Mouse (Mus musculus): Measurements from ENCODE around the gene Ubxn6. TPM values are rescaled to one million over a fixed set of nuclear protein-coding genes. Genes with fewer than 3 reads are reported as not detected.
"Not testable (repeated sequence)": the region's sequence is repeated elsewhere in the genome, so short reads cannot be mapped to it uniquely, and the experiment has no call there.

Ubxn6 gene
- total RNA-seq, 2 experiments from 2014 or later, result 38.3 to 38.9 TPM

DNA sequence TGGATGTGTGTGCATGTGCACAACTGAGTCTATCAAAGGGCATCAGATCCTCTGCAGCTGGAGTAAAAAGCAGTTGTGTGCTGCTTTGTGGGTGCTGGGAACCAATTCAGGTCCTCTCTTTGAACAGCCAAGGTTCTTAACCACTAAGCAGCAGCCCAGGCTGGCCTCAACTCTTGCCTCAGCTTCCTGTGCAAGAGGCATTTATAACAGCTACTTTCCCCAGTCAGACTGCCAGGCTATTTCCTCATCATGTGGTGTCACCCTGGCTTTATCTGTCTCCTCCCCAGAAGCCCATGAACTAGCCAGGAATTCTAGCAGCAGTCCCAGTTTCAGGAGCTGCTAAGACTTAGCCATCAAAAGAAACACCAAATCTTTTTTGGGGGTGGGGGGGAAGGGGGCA is 8.4 kb downstream of the Ubxn6 start:
- no peak for DNase-seq
- intact Hi-C loops (cut with DNase I; ENCODE audit: low total_unique reads), result no loop called here

- DNase-seq; intact Hi-C loops (cut with DNase I; ENCODE audit: low total_unique reads): not testable (repeated sequence)
Measured at GRCm38 (mm10) chr17:56065715-56066114, 9.1 kb downstream of the Ubxn6 start.

GRCm38 (mm10) chr17:56062081-56062480 is 12.7 kb downstream of the Ubxn6 start:
- no peak for DNase-seq
- intact Hi-C loops (cut with DNase I; ENCODE audit: low total_unique reads), result no loop called here

DNA sequence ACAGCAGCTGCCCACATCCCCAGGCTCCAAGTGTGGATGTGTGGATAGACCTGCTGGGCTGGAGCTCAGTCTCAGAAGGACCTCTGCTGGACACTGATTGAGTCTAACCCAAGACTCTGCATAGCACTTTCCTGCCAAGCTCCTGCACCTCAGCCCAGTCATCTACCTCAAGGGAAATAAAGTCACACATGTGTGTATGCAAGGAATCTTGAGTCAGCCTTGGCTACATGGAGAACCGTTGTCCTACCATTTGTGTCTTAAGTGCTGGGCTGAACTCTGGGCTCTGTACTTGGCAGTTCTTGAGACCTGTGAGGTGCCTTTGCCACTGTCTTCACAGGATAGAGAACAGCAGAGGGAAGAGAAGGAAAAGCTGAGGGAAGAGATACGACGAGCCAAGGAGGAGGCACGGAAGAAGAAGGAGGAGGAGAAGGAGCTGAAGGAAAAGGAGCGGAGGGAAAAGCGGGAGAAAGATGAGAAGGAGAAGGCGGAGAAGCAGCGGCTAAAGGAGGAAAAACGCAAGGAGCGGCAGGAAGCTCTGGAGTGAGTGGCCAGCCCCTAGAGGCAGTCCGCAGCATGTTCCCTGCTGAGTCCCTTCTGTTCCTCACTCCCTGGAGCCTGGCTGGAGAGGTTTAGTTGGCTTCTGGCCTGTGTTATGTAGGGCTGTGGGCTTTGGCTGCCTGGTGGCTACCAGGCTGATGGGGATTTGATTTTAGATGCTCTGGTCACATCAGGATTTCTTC is 17.3 kb downstream of the Ubxn6 start:
- intact Hi-C loops (cut with DNase I; ENCODE audit: low total_unique reads), result no loop called here

GRCm38 (mm10) chr17:56055945-56056678 is 18.7 kb downstream of the Ubxn6 start:
- intact Hi-C loops (cut with DNase I; ENCODE audit: low total_unique reads), result no loop called here
- DNase-seq, result no peak

More for the DNA sequence above, 17.3 kb downstream of the Ubxn6 start:
- DNase-seq, result no peak

DNA sequence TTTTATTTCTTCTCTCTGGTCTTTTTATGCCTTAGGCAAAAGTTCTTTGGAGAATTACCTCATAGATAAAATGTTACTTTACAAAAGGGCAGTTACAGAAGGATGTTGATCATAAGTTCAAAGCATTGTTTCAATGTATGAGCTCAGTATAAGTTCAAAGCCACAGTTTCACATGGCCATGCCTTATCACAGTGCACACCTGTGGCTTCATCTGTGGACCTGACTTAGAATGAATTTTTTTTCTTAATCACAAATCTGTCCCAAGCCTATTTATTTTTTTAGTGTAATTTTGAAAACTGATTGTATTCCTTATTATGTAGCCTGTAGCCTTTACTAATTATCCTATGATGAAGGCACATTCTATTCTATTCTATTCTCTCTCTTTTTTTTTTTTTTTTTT is 19.9 kb downstream of the Ubxn6 start:
- DNase-seq, result no peak
- intact Hi-C loops (cut with DNase I; ENCODE audit: low total_unique reads), result no loop called here

DNA sequence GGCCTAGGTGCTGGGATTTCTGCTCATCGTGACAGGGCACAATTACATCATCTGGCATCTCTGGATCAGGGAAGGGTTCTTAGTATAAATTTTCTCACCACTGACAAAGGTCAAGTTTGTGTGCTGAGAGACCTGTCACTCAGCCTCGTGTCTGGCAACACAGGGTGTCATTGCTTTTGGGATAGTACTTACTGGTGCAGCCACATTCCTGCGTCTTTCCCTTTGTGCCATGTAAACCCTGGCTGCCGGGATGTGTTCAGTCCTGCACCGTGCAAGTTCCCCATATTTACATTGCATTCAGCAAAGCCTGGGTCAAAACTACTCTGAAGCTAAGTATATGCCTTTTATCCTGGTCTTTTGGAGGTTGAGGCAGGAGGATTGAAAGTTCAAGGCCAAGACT is 23.5 kb downstream of the Ubxn6 start:
- no peak for DNase-seq
- intact Hi-C loops (cut with DNase I; ENCODE audit: low total_unique reads), result no loop called here

DNA sequence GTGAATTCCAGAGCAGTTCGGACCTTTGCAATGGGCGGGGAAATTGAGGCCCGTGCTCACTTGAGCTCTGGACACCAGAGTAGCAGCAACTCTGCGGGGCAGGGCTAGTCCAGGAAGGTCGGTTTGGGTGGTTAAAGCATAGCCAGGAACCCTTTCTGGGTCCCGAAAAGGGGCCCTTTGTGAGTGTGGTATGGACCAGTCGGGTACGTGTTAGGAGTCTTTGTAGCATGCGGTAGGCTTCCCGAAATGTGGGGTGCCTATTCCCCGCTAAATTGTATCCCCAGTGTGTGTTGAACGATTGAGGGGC is 34.0 kb downstream of the Ubxn6 start:
- intact Hi-C loops (cut with DNase I; ENCODE audit: low total_unique reads), result no loop called here
- DNase-seq, result no peak

DNA sequence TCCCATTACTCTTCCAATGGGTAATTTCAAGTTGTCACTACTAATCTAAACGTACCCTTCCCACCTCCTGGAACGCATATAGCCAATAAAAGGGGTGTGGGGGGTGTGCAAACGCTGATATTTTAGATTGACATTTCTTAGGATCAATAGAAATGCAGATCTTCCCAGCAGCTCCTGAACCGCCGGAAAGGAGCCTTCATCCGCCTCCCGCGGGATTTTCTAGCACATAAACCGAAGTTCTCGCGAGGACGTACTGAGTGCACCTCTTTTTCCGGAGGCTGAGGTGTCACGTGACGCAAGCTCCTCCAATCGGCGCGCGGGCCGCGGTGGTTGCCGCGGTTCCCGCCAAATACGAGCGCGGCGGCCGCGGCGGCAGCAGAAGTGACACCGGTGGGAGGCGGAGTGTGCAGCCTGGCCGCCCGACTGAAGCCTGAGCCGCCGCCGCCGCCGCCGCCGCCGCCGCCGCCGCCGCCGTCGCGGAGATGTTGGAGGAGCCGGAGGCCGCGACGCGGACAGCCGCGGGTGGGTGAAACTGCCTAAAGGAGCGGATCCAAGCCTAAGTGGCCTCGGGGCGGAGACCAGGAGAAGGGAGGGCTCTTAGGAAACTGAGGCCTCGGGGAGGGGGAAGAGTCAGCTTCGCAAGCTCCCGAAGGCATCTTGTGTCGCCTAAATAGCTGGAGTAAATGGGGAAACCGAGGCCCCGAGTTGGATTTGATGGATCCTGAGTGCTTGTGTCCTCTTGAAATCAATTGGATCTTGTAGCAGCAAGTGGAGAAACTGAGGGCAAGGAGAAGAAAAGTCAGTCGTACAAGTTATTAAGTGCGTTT is 34.6 kb downstream of the Ubxn6 start, which contains the start of gene Chaf1a:
Gene Chaf1a, plus strand, starts transcription at position 410 of the 827 bp plus-strand sequence.
- DNase-seq, result peak; percentile 96
- intact Hi-C loops (cut with DNase I; ENCODE audit: low total_unique reads), result no loop called here

- DNase-seq, result no peak
- intact Hi-C loops (cut with DNase I; ENCODE audit: low total_unique reads), result no loop called here
Measured at GRCm38 (mm10) chr17:56039345-56039744, 35.5 kb downstream of the Ubxn6 start.

GRCm38 (mm10) chr17:56038583-56039261 is 36.1 kb downstream of the Ubxn6 start:
- DNase-seq, result no peak
- intact Hi-C loops (cut with DNase I; ENCODE audit: low total_unique reads), result no loop called here

GRCm38 (mm10) chr17:56036901-56037287 is 37.9 kb downstream of the Ubxn6 start:
- intact Hi-C loops (cut with DNase I; ENCODE audit: low total_unique reads), result no loop called here
- no peak for DNase-seq

DNA sequence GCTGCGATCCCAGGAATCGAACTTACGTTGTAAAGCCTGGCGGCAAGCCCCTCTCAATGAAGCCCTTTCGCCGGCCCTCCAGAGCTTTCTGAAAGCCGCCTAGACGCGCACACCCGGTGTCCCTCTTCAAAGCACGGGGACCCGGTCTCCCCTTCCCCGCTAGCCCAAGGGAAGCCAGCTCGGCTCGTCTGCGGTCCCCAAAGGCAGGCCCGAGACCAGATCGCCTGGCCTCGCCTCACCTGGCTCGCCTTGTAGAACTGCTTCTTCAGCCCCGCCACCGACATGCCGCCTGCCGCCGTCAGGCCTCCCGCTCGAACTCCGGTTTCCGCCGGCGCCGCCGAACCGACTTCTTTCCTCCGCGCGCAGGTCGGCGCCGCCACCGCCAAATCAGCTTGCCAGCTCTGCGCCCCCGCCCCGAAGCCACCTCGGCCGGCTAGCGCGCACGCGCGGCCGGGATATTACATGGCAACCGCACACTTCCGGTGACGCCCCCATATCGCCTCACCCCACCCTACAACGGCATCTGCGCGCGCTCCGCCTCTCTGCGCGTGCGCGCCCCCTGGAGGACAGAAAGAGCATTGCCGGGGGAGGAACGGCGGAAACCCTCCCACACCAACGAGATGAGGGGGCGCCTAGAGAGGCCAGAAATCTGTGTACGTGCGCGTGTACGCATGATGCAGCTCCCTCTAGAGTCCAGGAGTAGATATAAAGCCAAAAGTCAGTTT is 38.5 kb downstream of the Ubxn6 start, which contains the start of gene Sh3gl1:
Gene Sh3gl1, minus strand, starts transcription at position 460 of the 725 bp plus-strand sequence.
- intact Hi-C loops (cut with DNase I; ENCODE audit: low total_unique reads), result no loop called here
- peak; percentile 99 for DNase-seq

DNA sequence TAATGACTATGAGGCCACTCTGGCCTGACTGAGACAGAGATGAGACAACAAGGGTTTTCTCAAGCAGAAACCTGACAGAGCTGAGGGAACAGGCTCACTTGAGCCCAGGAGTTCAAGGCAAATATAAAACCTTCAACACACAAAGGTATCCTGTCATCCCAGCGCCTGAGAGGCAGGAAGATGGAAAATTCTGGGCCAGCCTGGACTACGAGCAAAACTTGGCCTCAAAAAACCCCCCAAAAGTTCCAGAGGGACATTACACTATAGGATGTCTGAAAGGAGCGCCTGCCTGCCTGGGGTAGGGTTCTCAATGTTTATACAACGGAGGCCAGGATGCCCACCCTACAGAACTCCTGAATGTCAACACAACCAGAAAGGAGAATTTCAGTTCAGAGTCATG is 39.6 kb downstream of the Ubxn6 start:
- intact Hi-C loops (cut with DNase I; ENCODE audit: low total_unique reads), result no loop called here

GRCm38 (mm10) chr17:56034726-56035100 is 40.1 kb downstream of the Ubxn6 start:
- intact Hi-C loops (cut with DNase I; ENCODE audit: low total_unique reads), result no loop called here
- no peak for DNase-seq

More for the DNA sequence above, 39.6 kb downstream of the Ubxn6 start:
- DNase-seq, result no peak

GRCm38 (mm10) chr17:56034040-56034725 is 40.6 kb downstream of the Ubxn6 start:
- intact Hi-C loops (cut with DNase I; ENCODE audit: low total_unique reads), result no loop called here
- peak; percentile 68 for DNase-seq

DNA sequence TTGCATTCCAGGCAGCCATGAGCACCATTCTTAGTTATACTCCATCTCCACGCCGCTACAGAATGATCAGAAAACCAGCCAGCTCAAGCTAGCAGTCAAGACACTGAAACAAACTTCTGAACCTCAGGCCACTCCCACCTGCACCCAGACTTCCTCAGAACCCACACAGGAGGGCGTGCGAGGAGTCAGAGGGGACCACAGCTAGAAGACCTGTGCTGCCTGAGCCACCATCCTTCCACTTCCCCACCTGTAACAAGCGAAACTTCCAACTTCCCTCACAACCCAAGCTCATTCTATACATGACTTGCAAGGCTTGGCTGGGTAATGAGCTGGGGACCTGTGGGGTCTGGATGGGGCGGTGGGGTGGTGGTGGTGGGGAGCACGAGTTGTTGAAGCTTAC is 42.0 kb downstream of the Ubxn6 start:
- no peak for DNase-seq
- intact Hi-C loops (cut with DNase I; ENCODE audit: low total_unique reads), result no loop called here

GRCm38 (mm10) chr17:56032127-56032733 is 42.6 kb downstream of the Ubxn6 start:
- no peak for DNase-seq
- intact Hi-C loops (cut with DNase I; ENCODE audit: low total_unique reads), result no loop called here
